Mouse (Mus musculus) cerebellum, postnatal 36 days (tissue): ENCODE measurements at regions not wholly inside any gene's neighbourhood (a gene's known extent, or its start where the extent isn't known, plus 50 kb on each side); places are given as distances from the start of the nearest gene placed in this dataset.

Experiments
- DNase-seq, 2 experiments: peaks; one replicate each; pipeline ENCODE4 v3.0.0; 2021 to 2022; ENCODE audit warnings: mixed read lengths in 2 of 2

- DNase-seq = no peak
These were observed 179.1 kb upstream of the Nckap5 start for GRCm38 (mm10) chr1:127009699-127010098.

- no peak for DNase-seq
These were observed 171.1 kb upstream of the Nckap5 start for GRCm38 (mm10) chr1:127001700-127002099.

GRCm38 (mm10) chr1:126993061-126993640, 162.6 kb upstream of the Nckap5 start:
- peak in 1 of 2 experiments; percentile 37 for DNase-seq

DNA sequence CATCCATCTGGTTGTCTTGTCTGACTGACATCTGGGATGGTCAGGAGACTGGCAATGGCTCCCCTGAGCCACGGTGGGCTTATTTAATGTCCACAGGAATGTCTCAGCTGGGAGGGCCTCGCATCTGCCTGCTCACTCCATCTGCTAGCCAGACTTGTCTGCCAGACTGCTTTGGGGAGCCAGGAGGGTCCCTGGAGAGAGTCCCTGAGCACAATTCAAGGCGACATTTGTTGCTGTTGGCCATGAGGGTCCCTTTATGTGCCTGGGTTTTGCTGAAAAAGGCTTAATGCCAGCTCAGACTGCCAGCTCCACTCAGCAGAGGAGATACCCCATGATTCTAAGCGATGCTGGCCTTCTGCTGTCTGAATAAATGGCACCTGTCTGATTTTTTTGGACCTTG, 161.8 kb upstream of the Nckap5 start:
- DNase-seq = no peak

GRCm38 (mm10) chr1:126982805-126983204, 152.2 kb upstream of the Nckap5 start:
- no peak for DNase-seq

DNA sequence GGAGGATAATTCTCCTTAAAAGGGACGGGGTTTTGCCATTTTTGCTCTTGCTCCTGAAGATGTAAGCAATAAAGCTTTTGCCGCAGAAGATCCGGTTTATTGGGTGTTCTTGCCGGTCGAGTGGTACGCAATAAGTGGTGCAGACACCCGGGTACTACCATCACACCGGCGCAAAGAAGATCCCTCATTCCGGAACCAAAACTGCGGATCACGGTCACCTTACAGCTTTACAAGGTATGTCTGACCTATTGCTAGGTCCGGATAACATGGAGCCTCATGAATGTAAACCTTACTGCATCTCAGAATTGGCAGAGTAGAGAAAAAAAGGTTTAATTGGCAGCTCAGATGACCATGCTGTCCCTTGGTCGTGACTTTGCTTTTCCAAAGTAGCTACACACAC, 149.7 kb upstream of the Nckap5 start:
- no peak for DNase-seq

DNA sequence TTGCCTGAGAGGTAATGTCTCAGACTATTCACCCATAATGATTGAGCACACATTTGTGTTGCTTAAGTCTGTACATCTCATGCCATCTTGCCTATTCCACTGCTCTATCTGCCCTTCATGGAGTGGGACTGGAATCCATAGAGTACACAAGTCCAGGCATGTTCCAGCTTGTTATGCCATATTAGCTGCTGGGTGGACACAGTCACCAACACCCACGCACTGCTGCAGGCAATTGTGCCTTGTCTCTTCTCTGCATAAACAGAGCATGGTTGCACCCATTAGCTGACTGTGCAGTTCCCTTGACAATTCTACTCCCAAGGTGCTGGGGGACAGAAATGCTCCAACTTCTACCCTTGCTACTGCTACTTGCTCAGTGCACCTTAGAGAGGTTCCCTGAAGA, 143.3 kb upstream of the Nckap5 start:
- DNase-seq = no peak

DNA sequence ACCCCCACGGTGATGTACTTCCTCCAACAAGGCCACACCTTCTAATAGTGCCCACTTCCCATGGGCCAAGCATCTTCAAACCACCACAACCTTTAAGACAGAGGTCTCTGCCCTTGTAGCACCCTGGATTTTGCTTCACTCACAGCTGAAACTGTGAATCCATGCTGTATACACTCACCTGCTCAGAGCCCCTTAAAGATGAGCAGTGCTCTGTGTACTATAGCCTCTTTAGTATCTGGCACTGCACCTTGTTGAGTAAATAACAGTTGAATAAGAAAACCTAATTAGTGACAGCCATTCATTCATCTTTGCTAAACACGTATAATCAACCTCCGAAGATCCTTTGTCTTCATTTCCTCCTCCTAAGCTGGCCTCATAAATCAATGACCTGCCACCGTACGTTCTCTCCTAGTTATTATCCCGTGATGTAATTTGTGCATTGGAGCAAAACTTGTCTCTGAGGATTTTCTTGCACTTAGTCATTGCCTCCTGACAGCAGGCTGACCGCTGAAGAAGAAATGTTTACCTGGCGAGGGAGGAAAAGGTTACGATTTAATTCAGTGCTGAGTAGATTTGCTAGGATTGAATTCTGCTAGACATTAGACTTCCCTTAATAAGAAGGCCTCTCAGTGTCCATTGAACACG, 141.3 kb upstream of the Nckap5 start:
- DNase-seq = no peak

GRCm38 (mm10) chr1:126971118-126971517, 140.5 kb upstream of the Nckap5 start:
- no peak for DNase-seq

DNA sequence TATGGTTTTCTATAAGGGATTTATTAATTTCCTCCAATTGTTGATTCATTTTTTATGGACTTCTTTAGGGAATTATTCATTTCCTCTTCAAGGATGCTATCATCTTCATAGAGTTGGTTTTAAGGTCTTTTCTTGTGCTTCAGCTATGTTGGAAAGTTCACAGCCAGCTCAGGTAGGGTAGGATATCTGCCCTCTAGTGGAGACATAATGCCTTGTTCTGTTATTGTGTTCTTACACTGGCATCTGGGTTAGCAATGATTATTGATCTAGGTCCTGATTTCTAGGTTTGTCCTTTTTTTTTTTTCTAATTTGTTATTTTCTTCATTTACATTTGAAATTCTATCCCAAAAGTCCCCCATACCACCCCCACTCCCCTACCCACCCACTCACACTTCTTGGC, 135.8 kb upstream of the Nckap5 start:
- no peak for DNase-seq

DNA sequence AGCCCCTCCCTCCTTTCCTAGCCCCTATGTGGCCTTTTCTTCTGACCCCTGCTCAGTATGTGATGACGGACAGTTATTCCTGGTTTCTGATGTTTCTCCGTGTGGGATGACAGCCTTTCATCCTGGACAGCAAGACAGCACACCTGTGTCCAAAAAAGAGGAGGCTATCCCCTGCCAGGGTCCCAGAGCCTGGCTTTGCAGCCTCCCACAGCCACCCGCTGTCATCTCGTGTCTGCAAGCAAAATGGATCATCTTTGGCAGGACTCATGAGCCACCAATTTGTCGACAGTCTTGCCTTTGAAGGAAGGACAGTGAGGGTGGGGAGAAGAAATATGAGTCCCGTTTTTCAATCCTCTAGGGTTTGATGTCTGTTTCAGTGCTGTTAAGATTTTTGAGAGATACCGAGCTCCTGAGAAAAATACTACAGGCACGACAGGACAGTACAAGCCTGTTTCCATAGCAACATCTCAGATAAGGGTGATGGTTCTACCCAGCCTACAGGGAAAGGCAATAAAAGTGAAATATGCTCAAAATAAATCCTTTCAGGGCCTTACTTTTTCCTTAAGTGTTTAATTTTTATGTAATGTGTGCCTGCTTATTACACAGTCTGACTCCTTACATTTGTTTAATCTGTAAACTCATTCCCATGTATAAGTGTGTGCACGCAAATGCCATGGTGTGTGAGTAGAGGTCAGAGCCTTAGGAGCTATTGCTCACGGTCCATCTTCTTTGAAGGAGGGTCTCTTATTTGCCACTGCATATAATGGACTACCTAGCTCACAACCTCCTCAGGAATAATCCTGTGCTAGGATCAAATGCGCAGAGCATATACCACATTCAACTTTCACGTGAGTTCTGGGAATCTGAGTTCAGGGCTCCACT, 125.5 kb upstream of the Nckap5 start:
- DNase-seq = no peak

DNA sequence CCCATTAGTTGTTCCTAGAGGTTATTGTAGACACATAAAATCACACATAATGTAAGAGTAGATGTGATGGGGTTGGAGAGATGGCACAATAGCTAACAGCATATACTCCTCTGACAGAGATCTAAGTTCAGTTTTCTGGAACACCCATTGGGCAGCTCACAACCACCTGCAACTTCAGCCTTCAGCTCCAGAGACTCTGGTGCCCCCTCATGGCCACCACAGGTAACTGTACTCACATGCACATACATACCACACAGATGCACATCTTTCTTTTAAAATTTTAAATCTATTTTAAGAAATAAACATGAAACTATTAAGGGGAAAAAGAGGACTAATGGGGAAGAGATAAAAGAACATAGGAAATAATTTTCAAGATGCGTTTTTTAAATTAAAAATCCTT, 117.3 kb upstream of the Nckap5 start:
- DNase-seq = no peak

- no peak for DNase-seq
These were observed 102.1 kb upstream of the Nckap5 start for GRCm38 (mm10) chr1:126932658-126933057.

DNA sequence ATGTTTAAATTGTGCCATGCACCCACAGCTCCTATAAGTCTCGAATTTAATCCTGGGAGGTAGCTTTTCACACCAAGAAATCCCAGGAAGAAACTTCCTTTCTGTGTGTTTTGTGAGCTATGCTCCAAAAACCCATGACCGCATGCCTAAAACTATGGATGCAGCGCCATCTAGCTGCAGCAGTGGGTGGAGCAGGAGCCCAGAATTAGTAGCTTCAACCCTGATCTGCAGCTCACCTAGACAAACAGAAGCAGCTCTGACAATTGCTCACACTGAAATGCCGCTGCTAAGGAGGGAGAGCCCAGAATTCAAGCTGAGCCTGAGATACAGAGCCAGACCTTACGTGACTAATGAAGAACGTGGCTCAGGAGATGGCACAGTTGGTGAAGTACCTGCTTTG, 101.2 kb upstream of the Nckap5 start:
- DNase-seq = peak; percentile 80 to 89

GRCm38 (mm10) chr1:126931093-126931492, 100.5 kb upstream of the Nckap5 start:
- no peak for DNase-seq

DNA sequence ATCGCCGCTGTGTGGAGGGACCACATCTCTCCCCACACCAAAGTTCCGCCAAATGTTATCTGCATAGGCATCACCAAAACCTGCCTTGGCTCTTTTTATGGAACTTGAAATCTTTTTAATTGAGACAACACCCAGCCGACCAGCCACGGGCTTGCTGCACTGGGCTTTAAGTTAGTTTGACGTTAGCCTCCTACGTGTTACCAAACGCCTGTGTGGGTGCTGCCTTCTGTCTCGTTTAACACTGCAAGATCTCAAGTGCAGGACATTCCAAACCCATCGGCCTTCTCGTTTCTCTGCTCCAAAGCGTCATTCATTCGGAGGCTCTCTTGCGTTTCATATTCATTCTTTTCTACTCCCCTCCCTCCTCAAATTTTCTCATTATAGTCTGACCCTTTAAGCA, 100.0 kb upstream of the Nckap5 start:
- DNase-seq = no peak

- peak in 1 of 2 experiments; percentile 38 for DNase-seq
These were observed 99.1 kb upstream of the Nckap5 start for GRCm38 (mm10) chr1:126929666-126930065.

- DNase-seq = no peak
These were observed 97.6 kb upstream of the Nckap5 start for GRCm38 (mm10) chr1:126928186-126928585.

DNA sequence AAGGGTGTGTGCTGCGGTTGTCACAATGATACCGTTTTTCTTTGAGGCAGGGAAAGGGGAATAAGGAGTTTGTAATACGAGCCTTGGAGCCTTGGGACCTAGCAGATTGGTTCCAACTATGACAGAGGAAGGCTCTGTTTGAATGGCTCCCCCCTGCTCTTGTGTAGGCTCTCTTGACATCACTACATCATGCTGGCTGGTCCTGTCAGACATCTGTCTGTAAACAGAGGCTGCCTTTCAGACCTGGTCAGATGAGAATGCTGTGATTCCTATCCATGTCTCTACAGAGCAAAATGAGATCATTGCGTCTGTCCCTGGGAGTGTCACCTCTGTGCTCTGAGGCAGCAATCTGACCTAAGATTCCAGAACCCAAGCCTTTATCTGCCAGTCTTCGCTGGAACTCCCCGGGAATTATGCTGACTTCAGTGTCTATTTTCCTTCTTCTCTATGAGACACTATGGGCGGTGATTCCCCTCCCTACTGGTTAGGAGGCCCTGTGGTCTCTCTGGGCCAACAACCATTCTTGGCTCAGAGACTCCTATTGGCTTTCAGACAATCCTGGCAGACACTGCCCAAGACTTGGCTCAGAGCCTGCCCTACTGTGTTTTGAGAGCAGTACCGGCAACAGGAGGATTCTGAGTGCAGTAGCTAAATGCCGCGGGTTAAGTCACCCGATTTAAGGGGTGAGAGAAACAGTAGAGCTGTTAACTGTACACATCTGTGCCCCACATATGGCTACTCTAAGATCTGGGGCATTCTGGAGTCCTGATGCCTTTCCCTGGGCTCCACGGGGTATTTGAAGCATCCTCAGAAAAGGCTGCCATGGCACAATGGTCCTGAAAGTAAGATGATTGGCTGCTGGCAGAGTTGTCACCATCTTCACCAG, 94.8 kb upstream of the Nckap5 start:
- peak; percentile 83 to 88 for DNase-seq

- no peak for DNase-seq
These were observed 93.4 kb upstream of the Nckap5 start for GRCm38 (mm10) chr1:126923981-126924380.

DNA sequence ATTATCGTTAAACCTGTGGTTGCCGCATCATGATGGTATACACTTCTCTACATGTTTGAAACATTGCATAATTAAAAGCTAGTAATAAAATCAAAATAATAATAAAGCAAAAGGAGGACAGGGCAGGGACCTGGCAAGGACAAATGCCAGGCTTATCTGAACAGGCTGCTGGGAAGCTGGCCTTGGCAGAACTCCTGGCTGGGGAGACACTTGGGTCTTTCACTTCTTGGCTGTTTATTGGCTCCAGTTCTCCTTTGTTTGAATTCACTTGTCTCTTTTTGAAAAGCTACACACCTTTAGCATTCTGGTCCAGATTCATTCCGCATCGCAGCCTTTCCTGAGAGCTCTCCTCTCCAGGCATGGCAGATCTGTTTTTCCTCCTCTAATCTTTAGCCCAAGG, 91.6 kb upstream of the Nckap5 start:
- no peak for DNase-seq

DNA sequence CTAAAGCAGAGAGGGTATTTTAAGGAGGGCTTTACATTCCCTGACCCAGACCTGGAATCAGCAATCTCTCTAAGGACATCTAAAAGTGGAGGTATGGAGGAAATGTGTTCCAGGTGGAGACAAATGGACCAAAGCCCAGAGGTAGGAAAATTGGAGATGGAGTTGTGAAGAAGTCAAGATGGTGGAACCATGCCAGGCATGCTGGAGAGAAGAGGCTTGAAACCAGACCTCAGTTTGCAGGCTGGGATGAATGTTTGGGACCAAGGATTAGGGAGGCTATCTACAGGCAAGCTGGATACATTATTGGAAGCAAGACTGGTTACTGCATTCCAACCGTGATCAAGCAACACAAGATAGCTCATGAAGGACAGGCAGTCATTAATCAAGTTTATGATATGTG, 88.3 kb upstream of the Nckap5 start:
- no peak for DNase-seq

- DNase-seq = no peak
These were observed 87.3 kb upstream of the Nckap5 start for GRCm38 (mm10) chr1:126917872-126918271.
